Mouse (Mus musculus) B cell, adult 62 days (primary cell): Measurements from ENCODE around the gene Elf1. TPM values are rescaled to one million over a fixed set of nuclear protein-coding genes. Genes with fewer than 3 reads are reported as not detected.

ENCODE experiments used
- total RNA-seq: library from RNA; stranded (reverse); gene quantifications from 4 replicates; pipeline ENCODE4 v1.2.4, GENCODE M21; 2023

The Elf1 gene
- total RNA-seq = 187 to 209 TPM (median 192 TPM) in 4 replicates

DNA sequence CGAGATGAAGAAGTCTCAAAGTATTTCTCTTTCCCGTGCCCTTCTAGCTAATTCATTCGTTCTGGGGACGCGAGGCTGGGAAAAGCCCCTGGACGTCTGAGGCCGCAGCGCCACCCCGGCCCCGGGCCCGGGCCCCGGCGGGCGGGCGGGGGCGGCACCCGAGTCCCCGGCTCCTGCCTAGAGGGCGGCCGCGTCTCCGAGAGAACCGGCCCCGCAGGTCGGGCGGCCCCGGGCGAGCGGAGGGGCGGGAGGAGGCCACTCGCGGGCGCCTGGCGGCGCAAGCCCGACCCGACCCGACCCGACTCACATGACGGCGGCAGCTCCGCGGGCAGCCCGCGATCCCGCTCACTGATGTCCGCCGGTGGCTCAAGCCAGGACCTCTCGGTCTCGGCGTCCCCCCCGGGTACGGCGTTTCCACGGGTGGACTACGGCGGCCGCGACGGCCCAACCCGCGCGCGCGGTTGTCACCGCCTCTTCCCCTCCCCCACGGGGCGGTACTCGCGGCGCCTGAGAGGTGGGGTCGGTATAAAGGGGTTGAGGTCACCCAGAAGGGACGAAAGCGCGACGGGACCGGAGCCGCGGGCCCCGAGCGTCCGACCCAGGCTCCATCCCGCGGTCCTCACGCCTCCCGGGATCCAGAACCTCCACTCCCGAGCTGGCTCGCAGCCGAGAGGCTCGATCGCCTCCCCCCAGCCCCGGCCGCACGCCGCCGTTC lies at the start of gene Elf1:
TSS of gene Elf1 (plus strand) at position 571 of the 715 bp plus-strand sequence.

GRCm38 (mm10) chr14:79451681-79452590 lies 29.1 kb upstream of the Elf1 start, which contains the start of gene Kbtbd6:
Gene Kbtbd6, plus strand, starts transcription at chr14:79451835.

GRCm38 (mm10) chr14:79481339-79482151 lies 551 bp downstream of the Elf1 start, which contains the start of gene Wbp4:
Gene Wbp4, minus strand, starts transcription at chr14:79481520.

GRCm38 (mm10) chr14:79587139-79587851 lies 106.3 kb downstream of the Elf1 start, which contains the start of gene Sugt1:
Gene Sugt1, plus strand, starts transcription at chr14:79587691.

Other genes with a start within 250 kb of the Elf1 start
- not detected in 4 replicates for gene Zfp957, start 233.8 kb upstream of the Elf1 start, total RNA-seq
- gene Rgcc, start 179.5 kb upstream of the Elf1 start, total RNA-seq = 45.9 to 54.1 TPM (median 47.7 TPM) in 4 replicates
- gene Naa16, start 90.4 kb upstream of the Elf1 start, total RNA-seq = 44.0 to 51.7 TPM (median 49.8 TPM) in 4 replicates
- gene Mtrf1, start 83.4 kb upstream of the Elf1 start, total RNA-seq = 1.7 to 3.3 TPM (median 1.8 TPM) in 4 replicates
- 15.7 to 18.2 TPM (median 16.6 TPM) in 4 replicates for gene Kbtbd7, start 54.7 kb upstream of the Elf1 start, total RNA-seq
- 0.33 to 0.63 TPM (median 0.57 TPM) in 4 replicates for gene Kbtbd6, start 29.4 kb upstream of the Elf1 start, total RNA-seq
- gene Wbp4, start 326 bp downstream of the Elf1 start, total RNA-seq = 27.0 to 33.3 TPM (median 29.8 TPM) in 4 replicates
- 50.0 to 63.5 TPM (median 59.1 TPM) in 4 replicates for gene Sugt1, start 106.5 kb downstream of the Elf1 start, total RNA-seq
- not detected in 4 replicates for gene Cnmd, start 181.0 kb downstream of the Elf1 start, total RNA-seq